Mouse (Mus musculus) liver, postnatal 0 days (tissue): ENCODE data around the gene Fitm2. TPM values are rescaled to one million over a fixed set of nuclear protein-coding genes. Genes with fewer than 3 reads are reported as not detected.
"Not testable (repeated sequence)": the region's sequence is repeated elsewhere in the genome, so short reads cannot be mapped to it uniquely, and the experiment has no call there.

Experiments used
- ATAC-seq: fragments of 200-750 bp; cut with Nextera tagmentation; 2 replicates; pipeline ENCODE4 v1.8.0; 2017; ENCODE audit warnings: mild to moderate bottlenecking, moderate library complexity
- DNase-seq: peaks from one replicate; pipeline ENCODE4 v3.0.0-alpha.2; 2016
- H3K27ac ChIP-seq: fragments of 300-500 bp; sonication (generic); 2 replicates; pipeline ENCODE4 v1.5.1; 2014; ENCODE audit warnings: antibody characterized with exemption, moderate library complexity, mild to moderate bottlenecking, low read depth
- H3K27me3 ChIP-seq: fragments of 300-500 bp; sonication (generic); 2 replicates; pipeline ENCODE4 v1.6.1; 2014; ENCODE audit warnings: low read length, control low read depth, mixed read lengths; ENCODE audit not compliant: insufficient read depth
- H3K36me3 ChIP-seq: fragments of 300-500 bp; sonication (generic); replicated peaks from 2 replicates; pipeline ENCODE4 v1.6.1; 2014; ENCODE audit warnings: mild to moderate bottlenecking, control low read depth, low read length, moderate library complexity, mixed read lengths; ENCODE audit not compliant: insufficient read depth
- H3K4me1 ChIP-seq: fragments of 300-500 bp; sonication (generic); 2 replicates; pipeline ENCODE4 v1.6.1; 2014; ENCODE audit warnings: antibody characterized with exemption, mild to moderate bottlenecking, control low read depth; ENCODE audit not compliant: insufficient read depth
- H3K4me2 ChIP-seq: fragments of 300-500 bp; sonication (generic); 2 replicates; pipeline ENCODE4 v1.6.1; 2014; ENCODE audit warnings: low read depth, mild to moderate bottlenecking, low read length, moderate library complexity, mixed read lengths
- H3K4me3 ChIP-seq: fragments of 300-500 bp; sonication (generic); 2 replicates; pipeline ENCODE4 v1.5.1; 2014; ENCODE audit warnings: low read depth, low read length
- H3K9ac ChIP-seq: fragments of 300-500 bp; sonication (generic); replicated peaks from 2 replicates; pipeline ENCODE4 v1.6.1; 2014; ENCODE audit warnings: mild to moderate bottlenecking, moderate library complexity
- H3K9me3 ChIP-seq: fragments of 300-500 bp; sonication (generic); 2 replicates; pipeline ENCODE4 v1.6.1; 2016; ENCODE audit warnings: mild to moderate bottlenecking, control low read depth, low read length, mixed read lengths
- CTCF ChIP-seq: sonication (generic); IDR thresholded peaks from 2 replicates; pipeline ENCODE4 v1.5.1; 2016; ENCODE audit warnings: antibody characterized with exemption, low read depth
- EP300 ChIP-seq: IDR thresholded peaks from 2 replicates; pipeline ENCODE4 v1.6.1; 2016; ENCODE audit warnings: antibody characterized with exemption, low read depth, mild to moderate bottlenecking
- WGBS: fragments of 180-500 bp; shearing (Covaris S2); extraction: QIAGEN DNeasy Blood & Tissue Kit; methylation state at CpG from one replicate; pipeline ENCODE4 v1.1.7; 2014; ENCODE audit not compliant: insufficient replicate concordance; 5-methylcytosine and 5-hydroxymethylcytosine counted together
- polyA plus RNA-seq: library from polyadenylated mRNA; unstranded; fragments of >200 nt; fragmentation: Nextera tagmentation; extraction: Ambion mirVana; gene quantifications from 2 replicates; pipeline ENCODE4 v1.2.1, GENCODE M21; 2015

The Fitm2 gene
- polyA plus RNA-seq, 1 experiment from 2014 or later: 16.9 TPM

- TF ChIP-seq EP300: no peak
- TF ChIP-seq CTCF: no peak
- H3K9ac ChIP-seq: no peak overlapping the region
- peaks cover 6% of the 10 kb centered on the region; the same call in 1 of the 2 replicates for H3K27me3 ChIP-seq
- 66% methylated on average over 5 of the region's 5 CpGs for WGBS
- ATAC-seq: no peak
- H3K4me2 ChIP-seq: no peak overlapping the region
- no peaks in the 10 kb centered on the region for H3K9me3 ChIP-seq
- no peaks in the 10 kb centered on the region; the same call in 1 of the 2 replicates for H3K36me3 ChIP-seq
- H3K27ac ChIP-seq: no peak overlapping the region
- no peaks in the 10 kb centered on the region for H3K4me1 ChIP-seq
- no peak for DNase-seq
- H3K4me3 ChIP-seq: no peak overlapping the region
Observed at GRCm38 (mm10) chr2:163462386-163462785, 10.0 kb downstream of the Fitm2 start.

GRCm38 (mm10) chr2:163461307-163461706 lies 11.1 kb downstream of the Fitm2 start:
- not testable (repeated sequence) for ATAC-seq, H3K36me3 ChIP-seq, DNase-seq, H3K4me2 ChIP-seq, H3K27me3 ChIP-seq, H3K9me3 ChIP-seq, H3K4me3 ChIP-seq, H3K4me1 ChIP-seq, H3K27ac ChIP-seq, H3K9ac ChIP-seq
- 87% methylated on average over 9 of the region's 9 CpGs for WGBS

- ATAC-seq (no peak), DNase-seq (no peak)
- TF ChIP-seq EP300 (no peak), CTCF (no peak)
- H3K27ac ChIP-seq: no peak overlapping the region
- 81% methylated on average over 8 of the region's 8 CpGs for WGBS
- H3K4me1 ChIP-seq: no peaks in the 10 kb centered on the region
- H3K9ac ChIP-seq: no peak overlapping the region
- H3K36me3 ChIP-seq: no peaks in the 10 kb centered on the region
- H3K9me3 ChIP-seq: no peaks in the 10 kb centered on the region
- H3K4me3 ChIP-seq: no peak overlapping the region
- no peak overlapping the region for H3K4me2 ChIP-seq
- H3K27me3 ChIP-seq: peaks cover 6% of the 10 kb centered on the region; the same call in 1 of the 2 replicates
Observed at GRCm38 (mm10) chr2:163460622-163461021, 11.8 kb downstream of the Fitm2 start.

- H3K36me3 ChIP-seq: no peaks in the 10 kb centered on the region
- TF ChIP-seq CTCF (no peak), EP300 (no peak)
- 36% methylated on average over 10 of the region's 10 CpGs for WGBS
Observed at GRCm38 (mm10) chr2:163459380-163459779, 13.0 kb downstream of the Fitm2 start.

GRCm38 (mm10) chr2:163458539-163459265 lies 13.7 kb downstream of the Fitm2 start:
- ATAC-seq: no peak; the same call in 1 of the 2 replicates

More at GRCm38 (mm10) chr2:163459380-163459779, 13.0 kb downstream of the Fitm2 start:
- DNase-seq (no peak), ATAC-seq (no peak)
- H3K27me3 ChIP-seq: peaks cover 6% of the 10 kb centered on the region; the same call in 1 of the 2 replicates
- no peak overlapping the region for H3K4me3 ChIP-seq
- H3K9ac ChIP-seq: no peak overlapping the region
- no peak overlapping the region for H3K4me2 ChIP-seq
- H3K9me3 ChIP-seq: no peaks in the 10 kb centered on the region
- no peak overlapping the region for H3K27ac ChIP-seq
- no peaks in the 10 kb centered on the region for H3K4me1 ChIP-seq

GRCm38 (mm10) chr2:163453378-163453777 lies 19.1 kb downstream of the Fitm2 start:
- Histone ChIP-seq H3K9ac (no peak overlapping the region), H3K4me3 (no peak overlapping the region), H3K4me2 (no peak overlapping the region), H3K9me3 (no peaks in the 10 kb centered on the region), H3K27ac (no peak overlapping the region), H3K27me3 (peaks cover 2% of the 10 kb centered on the region; the same call in 1 of the 2 replicates), H3K4me1 (no peaks in the 10 kb centered on the region), H3K36me3 (no peaks in the 10 kb centered on the region)
- no peak for DNase-seq
- ATAC-seq: no peak
- WGBS: 78% methylated on average over 13 of the region's 13 CpGs
- TF ChIP-seq CTCF (no peak), EP300 (no peak)

More at GRCm38 (mm10) chr2:163458539-163459265, 13.7 kb downstream of the Fitm2 start:
- H3K4me1 ChIP-seq: no peaks in the 10 kb centered on the region
- no peak overlapping the region for H3K9ac ChIP-seq
- 42% methylated on average over 27 of the region's 27 CpGs for WGBS
- no peak overlapping the region for H3K4me3 ChIP-seq
- H3K36me3 ChIP-seq: no peaks in the 10 kb centered on the region
- no peak overlapping the region for H3K27ac ChIP-seq
- TF ChIP-seq EP300 (no peak), CTCF (no peak)
- no peaks in the 10 kb centered on the region for H3K9me3 ChIP-seq
- peaks cover 6% of the 10 kb centered on the region; the same call in 1 of the 2 replicates for H3K27me3 ChIP-seq
- H3K4me2 ChIP-seq: no peak overlapping the region
- no peak for DNase-seq
